In the genomic region with DNA sequence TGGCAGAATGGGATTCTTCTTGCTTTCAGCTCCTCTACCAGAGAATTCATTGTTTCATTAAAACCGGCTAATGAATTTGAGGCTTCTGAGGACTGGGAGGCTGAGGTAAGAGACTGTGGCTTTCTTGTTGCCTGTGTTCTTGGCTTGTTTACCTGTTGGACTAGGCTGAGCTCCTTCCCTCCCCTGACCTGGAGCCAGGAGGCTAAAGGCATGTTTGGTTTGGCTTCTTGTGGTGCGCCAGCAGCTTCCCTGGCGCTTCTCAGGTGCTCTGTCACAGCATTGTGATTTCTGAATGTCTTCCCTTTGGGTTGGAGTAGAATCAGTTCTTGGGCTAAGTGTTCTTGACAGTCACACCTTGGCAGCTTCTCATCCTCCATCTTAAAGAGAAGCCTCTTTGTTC, we compare ENCODE assay signal across 14 mouse cellular contexts.
"Had no signal": no experiment of that assay in that cellular context is flagged by ENCODE, and none has a peak within 500 bp of the region (broad histone marks: within the 10 kb centered on the region; RNA-seq: fewer than 3 reads in every experiment).

No protein-coding gene starts in this region.

- H3K4me2 ChIP-seq: intestine, embryonic 15.5 days; liver, embryonic 13.5 days; lung, embryonic 15.5 days; midbrain, embryonic 11.5 days; midbrain, embryonic 15.5 days; neural tube, embryonic 12.5 days had no signal

- ATAC-seq: intestine, embryonic 15.5 days; liver, postnatal 0 days; midbrain, embryonic 15.5 days had no signal

- H3K36me3 ChIP-seq: intestine, embryonic 15.5 days; limb, embryonic 10.5 days; liver, embryonic 13.5 days; lung, embryonic 15.5 days; midbrain, embryonic 15.5 days; neural tube, embryonic 12.5 days had no signal

- H3K27ac ChIP-seq: intestine, embryonic 15.5 days; left cerebral cortex, adult 2 months; limb, embryonic 10.5 days; liver, embryonic 13.5 days; lung, embryonic 15.5 days; macrophage; midbrain, embryonic 15.5 days; neural tube, embryonic 12.5 days; stomach, postnatal 0 days had no signal

- DNase-seq: liver, embryonic 13.5 days; liver, postnatal 0 days; lung, postnatal 14 days; thymus, postnatal 4 days had no signal

- H3K27me3 ChIP-seq: intestine, embryonic 15.5 days; liver, embryonic 13.5 days; lung, embryonic 15.5 days; megakaryocyte, embryonic 14.5 days; midbrain, embryonic 15.5 days; neural tube, embryonic 12.5 days had no signal

- H3K4me1 ChIP-seq: intestine, embryonic 15.5 days; limb, embryonic 10.5 days; liver, embryonic 13.5 days; lung, embryonic 15.5 days; megakaryocyte, embryonic 14.5 days; midbrain, embryonic 15.5 days; neural tube, embryonic 12.5 days had no signal

- H3K4me3 ChIP-seq: intestine, embryonic 15.5 days; left cerebral cortex, adult 2 months; limb, embryonic 10.5 days; liver, embryonic 13.5 days; lung, embryonic 15.5 days; megakaryocyte, embryonic 14.5 days; midbrain, embryonic 15.5 days; neural tube, embryonic 12.5 days had no signal

- H3K9ac ChIP-seq: intestine, embryonic 15.5 days; liver, embryonic 13.5 days; liver, postnatal 0 days; lung, embryonic 15.5 days; midbrain, embryonic 15.5 days; neural tube, embryonic 12.5 days had no signal

- H3K9me3 ChIP-seq: intestine, embryonic 15.5 days; limb, embryonic 10.5 days; liver, embryonic 13.5 days; lung, embryonic 15.5 days; midbrain, embryonic 15.5 days; neural tube, embryonic 12.5 days had no signal
